Mouse (Mus musculus) pancreas, adult 10 weeks (tissue): ENCODE results near the gene Smok3a. TPM values are rescaled to one million over a fixed set of nuclear protein-coding genes. Genes with fewer than 3 reads are reported as not detected.

ENCODE experiments used
- polyA plus RNA-seq: library from polyadenylated mRNA; stranded (reverse); fragments of 350-450 nt; fragmentation: Illumina TruSeq; extraction: RNeasy Lipid Tissue Mini Kit (QIAGEN cat#74804); gene quantifications from one replicate; pipeline ENCODE4 v1.2.3, GENCODE M21; 2015; ENCODE audit warnings: low read depth, low replicate concordance; ENCODE audit not compliant: insufficient read depth

Gene Smok3a
- not detected for polyA plus RNA-seq

DNA sequence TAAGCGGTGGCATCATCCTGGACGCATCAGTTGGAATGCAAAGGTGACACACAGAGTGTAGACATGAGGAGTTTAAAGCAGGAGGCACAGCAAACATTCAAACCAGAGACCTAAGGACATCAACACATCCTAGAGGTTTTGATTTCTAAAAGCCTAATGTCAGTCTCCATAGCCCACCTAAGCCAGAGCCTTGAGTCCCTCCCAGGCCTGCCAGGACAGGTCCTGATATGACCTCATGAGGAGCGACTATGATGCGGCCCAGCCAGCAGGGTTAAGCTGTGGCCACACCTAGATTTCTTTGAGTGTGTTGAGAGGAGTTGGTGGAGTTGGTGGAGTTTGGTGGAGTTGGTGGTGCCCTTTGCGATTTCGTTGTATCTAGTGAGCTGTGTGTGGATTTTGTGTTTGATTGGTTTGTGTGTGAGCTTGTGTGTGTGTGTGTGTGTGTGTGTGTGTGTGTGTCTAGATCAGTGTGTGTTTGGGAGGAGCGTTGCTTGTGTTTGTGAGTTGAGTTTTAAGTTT is at the start of gene Smok3a, which contains the start of gene Smok3b:
Gene Smok3a, plus strand, starts transcription at position 301 of the 519 bp plus-strand sequence.
Gene Smok3b, plus strand, starts transcription at position 469 of the 519 bp plus-strand sequence.

DNA sequence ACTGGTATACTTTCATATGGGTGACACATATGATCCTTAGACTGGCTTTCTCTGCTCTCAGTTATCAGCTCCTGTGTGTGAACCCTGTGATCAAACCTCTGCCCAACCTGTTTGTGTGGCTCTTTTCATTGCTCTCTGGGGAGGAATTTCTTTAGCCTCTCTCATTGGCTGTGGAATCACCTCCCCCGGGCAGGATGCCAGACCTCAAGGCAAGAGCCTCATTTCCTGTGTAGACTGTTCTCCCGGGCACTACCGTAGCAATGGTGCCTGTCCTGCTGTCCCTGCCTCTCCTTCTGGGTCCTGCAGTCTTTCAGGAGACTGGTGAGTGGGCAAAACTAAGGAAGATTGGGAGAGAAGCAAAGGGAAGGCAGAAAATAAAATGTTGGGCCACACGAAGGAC is 39.8 kb upstream of the Smok3a start, which contains the start of gene Azgp1:
Gene Azgp1, plus strand, starts transcription at position 221 of the 400 bp plus-strand sequence.

DNA sequence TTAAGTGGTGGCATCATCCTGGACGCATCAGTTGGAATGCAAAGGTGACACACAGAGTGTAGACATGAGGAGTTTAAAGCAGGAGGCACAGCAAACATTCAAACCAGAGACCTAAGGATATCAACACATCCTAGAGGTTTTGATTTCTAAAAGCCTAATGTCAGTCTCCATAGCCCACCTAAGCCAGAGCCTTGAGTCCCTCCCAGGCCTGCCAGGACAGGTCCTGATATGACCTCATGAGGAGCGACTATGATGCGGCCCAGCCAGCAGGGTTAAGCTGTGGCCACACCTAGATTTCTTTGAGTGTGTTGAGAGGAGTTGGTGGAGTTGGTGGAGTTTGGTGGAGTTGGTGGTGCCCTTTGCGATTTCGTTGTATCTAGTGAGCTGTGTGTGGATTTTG is 31.8 kb downstream of the Smok3a start, which contains the start of gene Smok3c:
Gene Smok3c, plus strand, starts transcription at position 301 of the 400 bp plus-strand sequence.

Other genes starting within 250 kb of the Smok3a start
- gene Ppp1r35, start 242.4 kb upstream of the Smok3a start, polyA plus RNA-seq: 6.1 TPM
- gene Mepce, start 233.6 kb upstream of the Smok3a start, polyA plus RNA-seq: 15.2 TPM
- 1.2 TPM for gene Zcwpw1, start 233.5 kb upstream of the Smok3a start, polyA plus RNA-seq
- 2.6 TPM for gene Pilra, start 185.0 kb upstream of the Smok3a start, polyA plus RNA-seq
- gene Pilrb1, start 163.2 kb upstream of the Smok3a start, polyA plus RNA-seq: not detected
- not detected for gene Pilrb2, start 149.4 kb upstream of the Smok3a start, polyA plus RNA-seq
- gene Cyp3a13, start 99.6 kb upstream of the Smok3a start, polyA plus RNA-seq: 1.7 TPM
- not detected for gene Gjc3, start 58.2 kb upstream of the Smok3a start, polyA plus RNA-seq
- 3.8 TPM for gene Azgp1, start 39.7 kb upstream of the Smok3a start, polyA plus RNA-seq
- not detected for gene Smok3b, start 168 bp downstream of the Smok3a start, polyA plus RNA-seq
- gene Smok3c, start 31.9 kb downstream of the Smok3a start, polyA plus RNA-seq: not detected
- gene Zkscan1, start 63.8 kb downstream of the Smok3a start, polyA plus RNA-seq: 2.7 TPM
- gene Zscan21, start 95.6 kb downstream of the Smok3a start, polyA plus RNA-seq: 4.1 TPM
- gene Zfp113, start 134.5 kb downstream of the Smok3a start, polyA plus RNA-seq: 1.2 TPM
- 25.2 TPM for gene Cops6, start 139.8 kb downstream of the Smok3a start, polyA plus RNA-seq
- 14.3 TPM for gene Ap4m1, start 150.7 kb downstream of the Smok3a start, polyA plus RNA-seq
- 9.3 TPM for gene Mcm7, start 151.2 kb downstream of the Smok3a start, polyA plus RNA-seq
- gene Taf6, start 166.2 kb downstream of the Smok3a start, polyA plus RNA-seq: 7.8 TPM
- gene Cnpy4, start 166.2 kb downstream of the Smok3a start, polyA plus RNA-seq: 5.6 TPM
- gene Mblac1, start 173.1 kb downstream of the Smok3a start, polyA plus RNA-seq: not detected
- 0.44 TPM for gene Nxpe5, start 204.6 kb downstream of the Smok3a start, polyA plus RNA-seq
- 18.8 TPM for gene Lamtor4, start 234.2 kb downstream of the Smok3a start, polyA plus RNA-seq
- gene BC037034, start 242.8 kb downstream of the Smok3a start, polyA plus RNA-seq: 24.9 TPM